Mouse (Mus musculus) left cerebral cortex, adult 2 months (tissue): ENCODE results near the gene Fam129c. TPM values are rescaled to one million over a fixed set of nuclear protein-coding genes. Genes with fewer than 3 reads are reported as not detected.

Experiments used
- DNase-seq, 2 experiments: peaks; one replicate each; pipeline ENCODE4 v3.0.0; 2021 to 2022; ENCODE audit warnings: low spot score in 2 of 2, mixed read lengths in 1 of 2; ENCODE audit errors: extremely low spot score in 1 of 2
- H3K27ac ChIP-seq: fragments of 200-600 bp; 2 replicates; pipeline ENCODE4 v1.8.1; 2022
- H3K4me3 ChIP-seq: fragments of 200-600 bp; 2 replicates; pipeline ENCODE4 v1.8.1; 2022
- CTCF ChIP-seq: fragments of 200-600 bp; IDR thresholded peaks from 2 replicates; pipeline ENCODE4 v1.8.1; 2022; ENCODE audit warnings: antibody characterized with exemption, mild to moderate bottlenecking, moderate library complexity
- intact Hi-C: fragments of 180-260 bp; cut with DNase I; formaldehyde crosslinking; loops from one replicate; pipeline ENCODE4 v1.15.1; 2025
- total RNA-seq, 2 experiments: library from RNA; stranded (reverse); gene quantifications; 2 replicates each; pipeline ENCODE4 v1.2.3; 2021

The Fam129c gene
- total RNA-seq, 2 experiments from 2014 or later: 3.1 to 4.0 TPM

GRCm38 (mm10) chr8:71579009-71579408 is 18.4 kb upstream of the Fam129c start:
- TF ChIP-seq CTCF: no peak
- no peak overlapping the region for H3K27ac ChIP-seq
- DNase-seq: no peak
- no peak overlapping the region for H3K4me3 ChIP-seq
- intact Hi-C loops: no loop called here

DNA sequence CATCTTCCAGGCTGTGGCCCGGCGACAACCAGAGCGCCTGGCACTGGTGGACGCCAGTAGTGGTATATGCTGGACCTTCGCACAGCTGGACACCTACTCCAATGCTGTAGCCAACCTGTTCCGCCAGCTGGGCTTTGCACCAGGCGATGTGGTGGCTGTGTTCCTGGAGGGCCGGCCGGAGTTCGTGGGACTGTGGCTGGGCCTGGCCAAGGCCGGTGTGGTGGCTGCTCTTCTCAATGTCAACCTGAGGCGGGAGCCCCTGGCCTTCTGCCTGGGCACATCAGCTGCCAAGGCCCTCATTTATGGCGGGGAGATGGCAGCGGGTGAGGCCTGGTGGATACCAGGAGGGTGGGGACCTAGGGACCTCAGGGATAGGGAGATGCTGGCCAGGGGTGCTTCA is 18.0 kb upstream of the Fam129c start:
- intact Hi-C loops: no loop called here
- no peak for DNase-seq
- no peak for TF ChIP-seq CTCF
- no peak overlapping the region for H3K4me3 ChIP-seq
- no peak overlapping the region for H3K27ac ChIP-seq

- no peak for TF ChIP-seq CTCF
- H3K4me3 ChIP-seq: no peak overlapping the region
- DNase-seq: no peak
- no peak overlapping the region for H3K27ac ChIP-seq
- intact Hi-C loops: no loop called here
Measured at GRCm38 (mm10) chr8:71580201-71580600, 17.2 kb upstream of the Fam129c start.

DNA sequence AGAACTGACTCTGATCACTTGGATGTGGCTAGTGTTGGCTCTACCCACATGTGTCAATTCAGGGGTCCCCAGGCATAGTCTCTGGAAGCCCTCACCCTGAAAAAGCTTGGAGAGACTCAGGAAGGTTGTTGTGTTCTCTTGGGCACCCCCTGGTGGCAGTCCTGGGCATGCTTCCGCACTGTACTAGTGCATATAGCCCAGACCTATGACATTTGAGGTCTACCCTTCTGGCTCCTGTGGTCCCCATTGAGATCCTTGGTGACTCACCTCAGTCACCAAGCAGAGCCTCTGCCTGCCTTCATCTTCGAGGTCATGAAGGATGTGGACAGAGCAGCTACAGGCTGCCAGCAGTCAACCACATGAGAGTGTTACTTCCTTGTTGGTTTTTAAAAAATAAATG is 10.6 kb upstream of the Fam129c start:
- TF ChIP-seq CTCF: peak; percentile 68
- intact Hi-C loops: no loop called here
- no peak overlapping the region for H3K27ac ChIP-seq
- no peak for DNase-seq
- no peak overlapping the region for H3K4me3 ChIP-seq

DNA sequence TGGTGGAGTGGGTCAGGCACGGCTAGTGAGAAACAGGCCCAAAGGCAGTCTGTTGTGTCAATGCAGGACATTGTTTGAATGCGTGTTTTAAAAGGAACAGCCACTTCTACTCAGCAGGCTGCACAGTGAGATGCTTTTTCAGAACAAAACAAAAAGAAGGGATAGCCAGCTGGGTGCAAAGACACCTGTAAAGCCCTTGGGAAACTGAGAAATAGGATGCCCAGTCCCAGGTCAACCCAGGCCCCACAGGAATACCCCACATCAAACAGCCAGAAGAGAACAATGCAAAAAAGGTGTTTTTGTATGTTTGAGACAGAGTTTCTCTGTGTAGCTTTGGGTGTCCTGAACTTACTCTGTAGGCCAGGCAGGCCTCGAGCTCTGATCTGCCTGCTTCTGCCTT is 8.7 kb upstream of the Fam129c start:
- intact Hi-C loops: no loop called here
- no peak for TF ChIP-seq CTCF

GRCm38 (mm10) chr8:71591017-71591416 is 6.4 kb upstream of the Fam129c start:
- intact Hi-C loops: loop anchor here (2.0 kb wide), 1 partner anchor 20 kb away; no protein-coding TSS in a partner anchor
- Histone ChIP-seq H3K27ac (peak overlapping the region; percentile 99), H3K4me3 (peak overlapping the region; percentile 82)
- TF ChIP-seq CTCF: no peak
- no peak for DNase-seq

More for the DNA sequence above, 8.7 kb upstream of the Fam129c start:
- no peak for DNase-seq
- no peak overlapping the region for H3K4me3 ChIP-seq
- no peak overlapping the region for H3K27ac ChIP-seq

DNA sequence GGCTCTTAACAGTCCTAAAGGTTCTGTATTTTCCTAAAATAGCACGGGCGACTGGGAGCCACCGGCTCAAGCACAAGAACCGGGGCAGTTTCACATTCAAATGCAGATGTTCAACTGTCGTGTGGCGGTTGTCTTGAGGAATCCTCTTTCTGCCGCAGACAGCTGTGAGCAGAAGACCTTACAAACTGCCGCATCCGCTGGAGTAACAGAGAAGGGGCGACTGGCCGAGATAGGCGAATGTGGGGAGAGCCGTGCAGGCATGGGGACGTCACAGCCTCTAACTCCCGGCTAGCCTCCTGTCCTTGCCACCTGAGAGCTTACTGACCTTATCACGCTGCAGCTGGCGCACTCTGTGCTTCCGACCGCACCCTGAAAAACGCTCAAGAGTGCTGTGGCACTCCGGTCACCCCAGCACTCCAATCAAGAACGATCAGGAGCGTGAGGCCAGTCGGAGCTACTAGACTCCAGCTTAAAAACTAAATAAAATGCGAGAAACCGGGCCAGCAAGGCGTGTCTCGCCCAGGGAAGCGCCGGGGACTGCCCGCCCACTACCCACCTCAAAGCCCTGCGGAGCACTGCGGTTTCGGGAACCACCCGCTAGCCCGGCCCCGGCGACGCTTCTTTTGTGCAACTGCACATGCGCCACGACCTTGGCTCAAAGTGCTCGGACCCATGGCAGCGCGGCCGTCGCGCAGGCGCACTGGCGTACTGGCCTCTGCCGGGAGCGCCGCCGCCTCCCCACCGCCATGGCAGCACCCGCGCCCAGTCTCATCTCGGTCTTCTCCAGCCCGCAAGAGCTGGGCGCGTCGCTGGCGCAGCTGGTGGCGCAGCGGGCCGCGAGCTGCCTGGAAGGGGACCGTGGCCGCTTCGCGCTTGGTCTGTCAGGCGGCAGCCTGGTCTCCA is 5.7 kb upstream of the Fam129c start, which contains the start of gene Pgls:
Gene Pgls (plus strand): TSS at position 706 of the 903 bp plus-strand sequence.
- no peak; the same call in 1 of the 2 replicates for TF ChIP-seq CTCF
- H3K4me3 ChIP-seq: peak within 1 kb of the TSS; percentile 82
- H3K27ac ChIP-seq: peak within 1 kb of the TSS; percentile 99
- peak; percentile 97 for DNase-seq
- intact Hi-C loops: loop anchor here (1.0 to 2.0 kb wide), 2 partner anchors 20 to 21 kb away; no protein-coding TSS in a partner anchor

DNA sequence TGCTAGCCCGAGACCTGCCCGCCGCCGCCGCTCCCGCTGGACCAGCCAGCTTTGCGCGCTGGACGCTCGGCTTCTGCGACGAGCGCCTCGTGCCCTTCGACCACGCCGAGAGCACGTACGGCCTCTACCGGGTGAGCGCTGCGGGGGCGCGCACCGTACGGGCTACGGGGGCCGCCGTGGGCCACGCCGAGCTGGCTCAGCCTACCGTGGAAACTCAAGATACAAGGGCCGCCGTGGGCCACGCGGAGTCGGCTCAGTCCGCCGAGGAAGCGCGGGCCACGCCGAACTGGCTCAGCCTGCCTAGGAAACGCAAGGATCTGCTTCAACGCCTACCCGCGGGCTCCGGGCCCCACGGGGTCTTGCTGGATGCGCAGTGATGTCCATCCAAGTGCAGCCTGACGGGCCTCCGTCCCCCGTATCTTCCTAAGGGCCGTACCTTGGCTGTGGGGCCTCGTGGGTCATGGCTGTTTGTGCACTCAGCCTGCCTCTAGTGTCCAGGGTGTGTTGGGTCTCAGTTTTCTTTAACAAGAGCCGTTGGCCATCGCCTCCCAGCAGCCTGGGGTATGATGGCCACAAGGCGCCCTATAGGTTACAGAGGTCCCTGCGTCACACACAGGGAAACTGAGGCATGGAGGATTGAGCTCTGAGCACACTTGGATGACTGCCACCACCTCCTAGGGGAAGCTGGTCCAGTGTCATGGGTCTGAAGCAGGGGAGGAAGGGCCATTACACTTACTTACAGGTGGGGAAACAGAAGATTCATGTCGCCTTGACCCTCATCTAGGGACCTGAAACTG is 4.9 kb upstream of the Fam129c start:
- intact Hi-C loops: loop anchor here (1.0 kb wide), 1 partner anchor 19 kb away; no protein-coding TSS in a partner anchor
- Histone ChIP-seq H3K4me3 (peak overlapping the region; percentile 82), H3K27ac (peak overlapping the region; percentile 99)
- peak; percentile 91 for DNase-seq
- TF ChIP-seq CTCF: no peak

DNA sequence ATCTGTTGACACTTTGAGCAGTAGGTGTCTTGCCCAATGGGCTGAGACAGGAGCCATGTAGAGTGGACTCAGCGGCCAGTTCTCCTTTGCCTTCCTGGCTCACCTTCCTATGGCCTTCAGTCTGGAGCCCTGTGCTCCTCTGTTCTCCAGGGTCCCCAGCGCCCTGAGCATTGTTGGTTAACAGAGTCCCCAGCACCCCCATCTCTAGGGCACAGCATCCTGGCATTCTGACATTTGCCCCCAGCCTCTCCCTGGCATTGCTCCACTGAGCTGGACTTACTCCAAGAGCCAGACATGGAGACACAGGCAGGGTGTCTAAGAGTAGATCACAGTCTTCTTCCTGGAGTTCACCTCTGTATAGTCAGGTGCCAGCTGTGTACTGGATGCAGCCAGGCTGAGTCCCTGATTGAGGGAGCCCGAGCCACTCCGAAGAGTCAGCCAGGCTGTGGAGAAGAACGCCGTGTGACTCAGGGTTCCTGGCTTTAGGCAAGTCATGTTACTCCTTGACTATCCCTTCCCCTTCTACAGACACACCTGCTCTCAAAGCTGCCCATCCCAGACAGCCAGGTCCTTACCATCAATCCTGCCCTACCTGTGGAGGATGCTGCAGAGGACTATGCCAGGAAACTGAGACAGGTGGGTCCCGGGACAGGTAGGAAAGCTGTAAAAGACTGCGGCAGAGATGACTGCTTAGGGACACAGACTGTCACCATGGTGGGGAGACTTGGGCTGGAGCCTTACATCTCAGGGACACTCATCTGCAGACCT is 3.7 kb upstream of the Fam129c start:
- intact Hi-C loops: no loop called here
- Histone ChIP-seq H3K27ac (no peak overlapping the region), H3K4me3 (no peak overlapping the region)
- no peak for DNase-seq
- no peak for TF ChIP-seq CTCF

- intact Hi-C loops: no loop called here
- Histone ChIP-seq H3K4me3 (no peak overlapping the region), H3K27ac (no peak overlapping the region)
- no peak for TF ChIP-seq CTCF
- DNase-seq: no peak
Measured at GRCm38 (mm10) chr8:71594324-71594722, 3.1 kb upstream of the Fam129c start.

- peak overlapping the region; percentile 35 for H3K4me3 ChIP-seq
- peak; percentile 100 for TF ChIP-seq CTCF
- intact Hi-C loops: loop anchor here (1.0 to 5.0 kb wide), 2 partner anchors 35 to 154 kb away; no protein-coding TSS in a partner anchor
Measured at GRCm38 (mm10) chr8:71595862-71596261, 1.6 kb upstream of the Fam129c start.

More at GRCm38 (mm10) chr8:71595862-71596261, 1.6 kb upstream of the Fam129c start:
- DNase-seq: peak; percentile 85 to 92
- H3K27ac ChIP-seq: peak overlapping the region; percentile 42; the same call in 1 of the 2 replicates
